Mouse (Mus musculus): ENCODE data around the gene Pithd1. TPM values are rescaled to one million over a fixed set of nuclear protein-coding genes. Genes with fewer than 3 reads are reported as not detected.

The Pithd1 gene
- 10 to 100 TPM; 87.4 to 89.4 TPM for total RNA-seq (2021)

DNA sequence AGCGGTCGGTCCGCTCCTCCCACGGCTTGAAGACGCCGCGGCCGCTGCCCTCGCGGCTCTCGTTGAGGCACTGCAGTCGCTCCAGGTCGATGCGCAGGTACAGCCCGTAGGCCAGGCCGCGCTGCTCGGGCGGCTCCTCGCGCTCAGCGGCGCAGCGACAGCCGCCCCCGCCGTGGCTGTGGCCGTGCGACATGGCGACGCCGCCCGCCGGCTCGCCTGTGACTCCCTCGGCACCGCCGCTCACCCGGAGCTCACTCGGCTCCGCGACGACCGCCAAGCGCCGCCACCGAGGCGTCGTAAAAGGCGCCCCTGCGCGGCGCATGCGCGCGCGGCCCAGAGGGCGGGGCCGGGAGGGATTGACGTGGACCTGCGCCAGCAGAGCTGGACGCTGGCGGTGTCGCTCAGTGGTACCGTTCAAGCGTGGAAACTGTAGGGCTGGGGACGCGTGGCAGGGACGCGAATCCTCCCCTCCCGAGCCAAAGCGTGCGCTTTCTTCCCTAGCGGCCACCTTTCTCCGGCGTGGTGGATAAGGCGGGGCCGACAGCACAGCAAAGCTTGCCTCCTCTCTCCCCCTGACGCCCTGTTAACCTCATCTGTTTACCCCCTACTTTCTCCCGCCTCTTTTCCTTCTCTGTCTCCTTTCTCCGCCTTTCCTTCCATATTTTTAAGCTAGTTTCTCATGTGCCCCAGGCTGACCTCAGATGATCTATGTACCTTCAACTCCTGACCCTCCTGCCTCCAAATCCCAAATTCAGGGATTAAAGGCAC lies at the start of gene Pithd1:
Gene Pithd1 (minus strand): TSS at position 322 of the 768 bp plus-strand sequence.
- DNase-seq = peak; percentile 92 to 93

DNA sequence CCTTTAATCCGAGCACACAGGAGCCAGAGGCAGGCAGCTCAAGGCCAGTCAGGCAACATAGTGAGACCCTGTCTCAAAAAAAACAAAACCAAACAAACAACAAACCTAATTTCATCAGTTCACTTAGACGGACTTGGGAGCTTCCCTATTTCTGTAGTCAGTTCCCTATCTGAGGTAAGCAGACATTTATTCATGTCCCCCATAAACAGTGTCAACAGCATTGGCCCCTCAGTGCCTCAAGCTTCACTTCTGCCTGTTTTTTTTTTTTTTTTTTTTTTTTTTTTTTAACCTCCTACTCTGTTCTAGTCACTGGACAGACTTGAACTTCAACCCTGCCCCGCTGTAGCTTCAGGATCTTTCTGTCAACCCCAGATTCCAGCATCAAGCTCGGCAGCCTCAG lies 48.0 kb upstream of the Pithd1 start:
- no peak for DNase-seq

DNA sequence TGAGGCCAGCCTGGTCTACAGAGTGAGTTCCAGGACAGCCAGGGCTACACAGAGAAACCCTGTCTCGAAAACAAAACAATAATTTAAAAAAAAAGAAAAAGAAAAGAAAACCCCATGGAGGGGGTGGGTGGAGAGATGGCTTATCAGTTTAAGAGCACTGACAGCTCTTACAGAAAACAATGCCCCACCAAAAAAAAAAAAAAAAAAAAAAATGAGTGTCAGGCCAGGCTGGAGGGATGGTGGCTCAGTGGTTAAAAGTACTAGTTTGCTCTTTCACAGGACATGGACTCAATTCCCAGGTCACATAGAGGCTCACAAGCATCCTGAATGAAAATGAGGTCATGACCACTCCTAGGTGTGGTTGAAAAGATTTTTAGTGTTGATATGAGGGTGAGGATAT lies 46.2 kb upstream of the Pithd1 start:
- no peak for DNase-seq

DNA sequence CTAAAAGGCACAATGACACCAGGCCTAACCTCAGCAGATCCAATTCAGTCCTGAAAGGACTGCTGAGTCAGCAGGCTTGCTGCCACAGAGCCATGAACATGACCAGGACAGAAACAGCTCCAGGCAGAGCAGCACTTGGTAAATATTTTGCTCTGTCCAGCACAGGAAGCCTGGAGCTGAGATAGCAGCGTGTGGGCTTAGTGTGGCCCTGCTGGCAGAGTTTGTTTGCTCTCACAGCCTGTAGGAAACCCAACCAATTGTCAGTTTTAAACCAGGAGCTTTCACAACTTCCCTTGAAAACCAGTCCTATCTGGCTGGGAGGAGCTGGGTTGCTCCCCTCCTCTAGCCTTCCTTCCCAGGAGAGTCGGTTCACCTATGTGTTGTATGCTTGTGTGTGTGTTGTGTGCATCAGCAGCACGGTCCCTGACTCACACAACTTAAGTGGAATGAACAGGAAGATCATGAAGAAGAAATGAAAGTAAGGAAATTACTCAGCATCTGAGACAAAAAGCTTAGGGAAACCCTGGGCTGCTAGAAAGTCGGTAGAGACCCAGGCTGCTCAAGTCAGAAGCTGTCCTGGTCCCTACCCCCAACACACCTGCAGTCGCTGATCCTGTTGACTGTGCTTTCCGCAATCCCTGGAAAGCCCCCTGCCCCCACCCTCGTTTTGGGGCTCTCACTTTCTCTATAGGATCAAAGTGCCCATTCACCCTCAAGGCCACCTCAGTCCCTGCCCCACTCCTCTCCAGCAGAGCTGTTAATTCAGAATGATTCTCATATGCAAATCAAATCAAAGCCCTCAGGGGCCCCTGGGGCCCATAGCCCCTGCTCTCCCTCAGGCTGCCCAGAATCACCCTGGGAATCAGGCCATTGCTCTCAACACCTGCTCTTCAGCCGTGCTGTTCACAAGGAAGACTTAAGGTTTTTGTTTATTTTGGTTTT lies 44.2 kb upstream of the Pithd1 start:
- DNase-seq = no peak

DNA sequence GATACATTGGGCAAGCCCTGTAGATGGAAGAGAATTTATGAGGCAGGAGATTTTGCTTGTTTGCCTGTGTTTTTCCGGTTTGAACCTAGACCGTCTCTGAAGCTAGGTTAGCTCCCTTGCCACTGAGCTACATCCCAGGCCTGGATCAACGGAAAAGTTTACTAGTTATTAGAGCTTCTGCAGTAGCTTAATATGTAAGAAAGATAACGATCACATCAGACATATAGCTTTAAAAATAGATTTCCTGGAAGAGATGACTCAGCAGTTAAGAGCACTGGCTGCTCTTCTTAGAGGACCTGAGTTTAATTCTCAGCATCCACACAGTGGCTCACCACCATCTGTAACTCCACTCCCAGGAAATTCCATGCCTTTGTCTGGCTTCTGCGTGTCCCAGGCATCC lies 41.6 kb upstream of the Pithd1 start:
- no peak for DNase-seq

DNA sequence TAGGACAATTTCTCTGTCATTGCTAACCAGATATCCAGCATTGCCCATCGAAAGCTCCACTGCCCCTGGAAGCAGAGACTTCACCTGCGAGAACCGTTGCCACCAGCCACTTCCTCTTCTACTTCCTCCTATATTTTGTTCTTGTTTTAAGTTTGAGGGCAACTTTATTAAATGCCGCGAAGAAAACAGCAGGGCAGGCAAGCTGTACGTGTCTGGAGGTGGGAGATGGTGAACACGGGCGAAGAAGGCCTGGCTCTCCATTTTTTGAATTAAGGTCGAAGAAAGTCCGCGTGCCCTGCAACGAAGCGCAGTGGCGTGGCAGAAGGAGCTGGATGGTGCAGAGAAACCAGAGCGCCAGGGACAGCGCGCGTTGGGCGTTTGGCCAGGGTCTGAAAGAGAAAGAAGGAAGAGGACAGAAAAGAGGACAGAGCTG lies 41.1 kb upstream of the Pithd1 start:
- no peak for DNase-seq

DNA sequence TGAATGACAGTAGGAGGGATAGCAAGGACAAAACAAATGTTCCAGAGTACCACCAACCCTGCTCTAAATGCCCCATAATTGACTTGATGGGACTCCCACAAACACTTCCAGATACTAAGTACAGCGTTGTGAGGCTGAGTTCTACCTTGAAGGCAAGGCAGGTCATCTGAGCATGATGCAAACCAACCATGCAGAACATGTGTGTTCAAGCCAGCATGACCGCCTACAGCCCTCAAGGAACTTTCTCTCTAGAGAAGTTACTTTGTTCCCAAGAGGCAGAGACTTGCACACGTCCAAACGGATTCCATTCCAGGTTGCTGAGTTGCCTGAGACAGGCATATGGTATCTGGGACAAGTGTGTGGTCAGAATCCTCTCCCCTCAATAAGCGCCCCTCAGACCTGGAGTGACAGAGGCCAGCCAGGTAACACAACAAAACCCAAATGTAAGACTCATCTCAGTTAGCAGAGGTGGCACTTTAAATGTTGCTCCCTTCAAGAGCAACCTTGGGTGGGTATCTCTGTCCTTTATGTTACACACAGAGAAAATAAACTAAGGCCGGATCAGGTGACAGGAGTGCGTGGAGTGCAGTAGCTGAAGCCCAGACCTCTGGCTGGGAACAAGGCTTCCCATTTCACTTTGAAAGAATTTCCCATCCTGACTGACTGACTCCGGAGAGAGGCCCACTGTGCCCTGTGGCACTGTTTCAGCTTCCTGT lies 40.5 kb upstream of the Pithd1 start:
- no peak for DNase-seq

DNA sequence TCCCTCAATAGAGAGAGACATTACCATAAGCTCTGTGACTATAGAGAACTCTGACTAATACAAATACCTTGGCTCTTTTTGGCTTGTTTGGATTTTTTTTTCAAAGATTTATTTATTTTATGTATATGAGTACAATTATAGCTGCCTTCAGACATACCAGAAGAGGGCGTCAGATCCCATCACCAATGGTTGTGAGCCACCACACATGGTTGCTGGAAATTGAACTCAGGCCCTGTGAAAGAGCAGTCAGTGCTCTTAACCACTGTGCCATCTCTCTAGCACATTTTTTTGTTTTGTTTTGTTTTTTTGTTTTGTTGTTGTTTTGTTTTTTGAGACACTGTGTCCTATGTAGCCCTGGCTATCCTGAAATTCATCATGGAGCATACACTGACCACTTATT lies 38.3 kb upstream of the Pithd1 start:
- no peak for DNase-seq

DNA sequence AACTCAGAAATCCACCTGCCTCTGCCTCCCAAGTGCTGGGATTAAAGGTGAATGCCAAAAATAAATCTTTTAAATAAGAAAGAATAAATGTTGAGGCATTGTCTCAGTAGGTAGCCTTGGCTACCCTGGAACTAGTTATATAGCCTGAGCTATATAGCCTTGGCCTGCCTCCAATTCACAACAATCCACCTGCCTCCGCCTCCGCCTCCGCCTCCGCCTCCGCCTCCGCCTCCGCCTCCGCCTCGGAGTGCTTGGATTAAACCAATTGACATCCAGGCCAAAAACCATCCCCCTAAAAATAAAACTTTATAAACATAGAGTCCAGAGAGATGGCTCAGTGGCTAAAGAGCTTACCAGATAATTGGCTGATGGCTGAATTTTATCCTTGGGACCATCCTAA lies 35.9 kb upstream of the Pithd1 start:
- DNase-seq = no peak

DNA sequence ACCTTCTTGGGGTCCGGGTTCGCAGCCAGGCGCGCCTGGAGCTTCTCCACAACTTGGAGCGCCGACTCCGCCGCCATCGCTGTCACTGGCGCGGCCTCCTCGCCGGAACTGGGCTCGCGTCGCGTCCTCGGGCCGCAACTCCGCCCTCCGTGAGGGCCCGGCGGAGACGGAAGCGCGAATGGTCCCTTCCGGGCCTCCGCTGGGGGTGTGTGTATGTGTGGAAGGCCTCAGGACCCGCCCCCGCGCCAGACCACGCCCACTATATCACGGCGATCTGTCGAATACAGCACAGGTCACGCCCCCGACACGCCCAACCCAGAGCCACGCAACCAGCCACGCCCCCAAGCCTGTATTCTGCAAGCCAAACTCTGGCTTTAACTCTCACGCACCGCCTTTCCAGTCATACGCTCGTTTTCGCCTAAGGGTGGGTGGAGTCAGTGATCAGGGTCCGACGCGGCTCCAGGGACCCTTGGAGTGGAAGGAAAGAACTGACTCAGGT lies 34.5 kb upstream of the Pithd1 start, which contains the start of gene Eloa:
Gene Eloa (minus strand): TSS at position 215 of the 499 bp plus-strand sequence.
- peak; percentile 98 to 99 for DNase-seq

DNA sequence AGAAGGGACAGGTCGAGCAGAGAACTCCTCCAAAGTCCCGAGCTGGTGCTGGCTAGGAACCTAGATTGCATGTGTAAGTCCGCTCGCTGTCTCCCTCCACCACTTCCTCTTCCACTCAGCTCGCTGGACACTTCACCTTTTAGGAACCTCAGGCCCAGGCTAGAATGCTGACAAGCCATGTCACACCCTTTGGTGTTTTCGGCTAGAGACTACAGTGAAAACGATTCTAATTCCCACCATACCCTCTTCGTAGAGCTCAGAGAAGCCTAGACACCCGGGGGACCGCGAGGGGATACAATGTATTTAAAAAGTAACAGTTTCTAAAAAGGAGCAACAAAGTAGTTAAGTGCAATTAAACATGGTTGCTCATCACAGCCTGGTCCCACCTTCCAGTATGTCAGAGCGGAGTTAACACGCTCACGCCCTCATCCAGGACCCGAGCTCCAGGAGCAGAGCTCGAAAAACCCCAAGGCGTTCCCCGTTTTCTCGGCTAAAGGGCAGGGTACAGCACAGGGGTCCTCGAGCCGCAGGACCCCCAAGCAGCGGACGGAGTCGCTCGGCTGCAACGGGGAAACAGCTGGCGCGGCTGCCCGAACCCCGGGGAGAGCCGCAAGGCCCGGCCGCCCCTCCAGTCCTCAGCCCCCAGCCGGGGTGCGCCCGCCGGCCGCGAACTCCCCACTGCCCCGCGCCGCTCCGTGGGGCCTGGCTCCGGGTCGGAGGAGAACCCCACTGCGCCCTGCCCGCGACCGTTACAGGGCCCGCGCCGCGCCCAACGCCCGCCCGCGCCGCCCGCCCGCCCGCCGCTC lies 33.9 kb upstream of the Pithd1 start:
- peak; percentile 8 to 12 for DNase-seq

DNA sequence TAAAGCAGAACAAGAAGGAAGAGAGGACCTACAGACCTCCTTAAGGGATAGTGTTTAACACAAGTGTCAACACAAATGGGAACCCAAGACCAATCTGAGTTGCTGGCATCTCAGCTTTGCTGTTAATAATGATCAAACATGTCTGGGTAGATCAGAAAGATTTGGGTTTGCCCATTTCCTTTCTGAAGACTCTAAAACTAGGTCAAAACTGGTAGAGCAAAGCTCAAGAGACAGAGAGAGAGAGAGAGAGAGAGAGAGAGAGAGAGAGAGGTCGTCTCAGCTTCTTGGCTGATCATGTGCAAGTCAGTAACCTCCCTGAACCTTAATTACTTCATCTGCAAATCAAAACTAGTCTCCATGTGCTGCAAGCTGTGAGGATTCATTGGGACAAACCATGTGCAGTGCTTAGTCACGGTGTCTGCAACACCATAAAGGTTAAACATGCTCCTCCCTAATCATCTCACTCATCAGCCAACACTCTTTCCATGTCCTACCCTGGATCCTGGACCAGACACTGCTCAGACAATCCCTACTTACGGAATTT lies 29.1 kb upstream of the Pithd1 start:
- DNase-seq = no peak

DNA sequence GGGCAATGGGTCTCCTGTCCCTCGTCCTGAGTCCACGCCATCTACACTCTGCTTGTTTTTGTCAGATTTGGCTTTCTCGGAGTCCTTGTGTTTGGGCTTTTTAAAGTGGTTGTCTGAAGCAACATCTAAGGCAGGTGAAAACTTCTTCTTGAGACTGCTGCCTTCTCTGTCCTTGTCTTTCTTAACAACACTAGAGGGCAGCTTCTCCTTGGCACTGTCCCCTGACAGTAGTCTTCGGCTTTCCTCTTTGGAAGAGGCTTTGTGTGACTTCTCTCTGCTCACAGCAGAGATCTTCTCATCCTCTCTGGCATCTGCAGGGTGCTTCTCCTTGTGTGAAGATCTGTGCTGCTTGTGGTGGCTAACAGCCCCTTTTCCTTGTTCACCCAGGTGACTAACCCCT lies 23.5 kb upstream of the Pithd1 start:
- no peak for DNase-seq

DNA sequence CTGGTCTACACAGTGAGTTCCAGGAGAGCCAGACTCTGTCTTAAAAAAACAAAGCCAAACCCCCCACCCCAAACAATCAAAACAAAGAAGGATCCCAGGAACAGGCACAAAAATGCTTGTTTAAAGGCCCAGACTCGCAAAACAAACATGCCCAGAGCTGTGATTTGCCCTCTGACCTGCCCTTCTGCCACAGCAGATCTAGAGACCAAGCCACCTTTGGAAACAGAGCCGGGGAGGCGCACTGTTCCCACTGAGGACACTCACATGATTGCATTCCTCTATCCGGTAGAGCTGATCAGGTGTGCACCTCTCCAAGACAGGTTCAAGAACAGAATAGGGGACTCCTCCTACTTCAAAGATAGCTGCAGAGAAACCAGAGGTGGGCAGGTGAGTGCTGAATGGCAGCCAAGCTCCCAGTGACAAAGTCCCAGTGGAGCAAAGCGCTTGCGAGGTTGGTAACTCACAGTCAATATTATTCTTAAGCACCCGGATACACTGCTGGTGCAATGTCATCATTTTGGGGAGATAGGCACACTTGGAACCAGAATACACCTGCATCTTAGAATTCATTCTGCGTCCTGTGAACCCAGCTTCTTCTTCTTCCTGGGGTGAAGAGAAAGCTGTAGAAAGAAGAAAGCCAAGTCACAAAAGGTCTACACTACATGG lies 21.9 kb upstream of the Pithd1 start:
- DNase-seq = no peak

DNA sequence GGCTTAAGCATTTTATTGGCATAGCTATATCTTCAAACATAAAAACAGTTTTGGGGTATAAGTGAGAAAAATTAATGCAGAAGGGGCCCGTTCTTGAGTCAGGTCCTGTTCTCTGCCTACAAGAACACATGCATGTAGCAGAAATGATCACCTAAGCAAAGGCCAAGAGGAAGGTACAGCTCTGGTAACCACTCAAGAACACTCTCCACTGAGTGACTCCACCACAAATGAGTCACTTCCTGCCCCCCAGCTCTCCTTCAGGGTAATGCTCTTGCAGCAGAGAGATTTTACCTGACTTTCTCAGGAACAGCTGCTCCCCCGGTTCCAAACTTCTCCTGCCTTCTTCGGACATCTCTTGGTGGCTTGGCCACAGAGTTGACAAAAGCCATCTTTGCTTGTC lies 19.8 kb upstream of the Pithd1 start:
- no peak for DNase-seq

DNA sequence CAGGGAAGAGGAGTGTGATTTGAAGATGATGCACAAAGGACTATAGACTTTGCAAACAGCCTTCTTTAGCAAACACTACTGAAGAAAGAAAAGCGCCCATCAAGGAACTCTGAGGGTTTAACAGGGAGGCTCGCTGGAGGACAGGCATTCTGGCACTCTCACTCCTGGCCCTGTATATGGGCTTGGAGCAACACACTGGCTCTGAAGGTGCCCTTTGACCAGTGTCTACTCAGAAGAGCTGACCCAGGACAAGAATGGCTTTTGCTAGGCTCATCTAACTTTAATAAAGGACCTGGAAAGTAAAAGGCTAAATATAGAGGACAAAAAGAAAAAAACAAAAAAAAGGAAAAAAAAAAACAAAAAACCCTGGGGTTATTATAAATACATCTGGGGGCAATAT lies 17.9 kb upstream of the Pithd1 start:
- no peak for DNase-seq

DNA sequence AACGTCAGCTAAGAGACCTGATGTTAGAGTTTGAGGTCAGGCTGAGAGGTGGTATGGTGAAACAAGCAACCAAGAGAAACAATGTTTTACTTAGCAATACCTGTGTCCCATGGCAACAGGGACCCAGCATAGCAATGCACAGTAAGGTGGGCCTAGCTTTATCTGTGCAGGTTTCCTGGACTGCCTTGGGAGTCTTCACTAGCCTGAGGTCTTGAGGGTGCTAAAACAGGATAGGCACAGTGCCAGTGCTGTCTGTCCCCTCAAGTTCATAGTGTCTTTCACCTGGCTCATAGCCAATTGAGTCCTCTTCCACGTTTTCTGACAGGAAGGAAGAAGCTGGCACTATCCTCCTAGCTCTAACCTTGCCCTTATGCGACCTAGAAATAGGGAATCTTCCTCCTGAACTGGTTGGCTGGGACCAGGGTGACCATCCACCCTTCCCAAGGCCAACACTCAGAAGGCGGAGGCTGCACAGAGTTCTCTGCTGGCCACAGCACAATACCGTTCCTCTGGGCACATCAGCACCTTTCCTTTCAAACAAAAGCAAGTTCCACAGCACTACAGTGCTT lies 17.1 kb upstream of the Pithd1 start:
- no peak for DNase-seq

DNA sequence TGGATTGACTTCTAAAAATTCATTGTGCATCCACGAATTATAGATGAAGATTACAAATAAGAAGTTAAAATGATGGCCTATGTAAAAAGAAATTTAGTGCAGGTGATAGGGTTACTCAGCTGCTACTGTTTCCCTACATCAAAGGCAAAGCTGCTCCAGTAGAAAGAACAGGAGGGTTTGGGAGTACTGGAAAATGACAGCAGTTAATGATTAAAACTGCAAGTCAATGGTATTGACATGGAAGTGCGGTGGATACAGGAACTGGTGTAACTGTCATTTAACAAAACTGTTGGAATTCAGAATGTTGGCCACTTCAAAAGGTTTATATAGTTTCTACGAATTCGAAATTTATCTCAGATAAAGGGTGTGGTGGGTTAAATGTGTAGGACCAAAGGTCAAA lies 8.1 kb upstream of the Pithd1 start:
- no peak for DNase-seq

DNA sequence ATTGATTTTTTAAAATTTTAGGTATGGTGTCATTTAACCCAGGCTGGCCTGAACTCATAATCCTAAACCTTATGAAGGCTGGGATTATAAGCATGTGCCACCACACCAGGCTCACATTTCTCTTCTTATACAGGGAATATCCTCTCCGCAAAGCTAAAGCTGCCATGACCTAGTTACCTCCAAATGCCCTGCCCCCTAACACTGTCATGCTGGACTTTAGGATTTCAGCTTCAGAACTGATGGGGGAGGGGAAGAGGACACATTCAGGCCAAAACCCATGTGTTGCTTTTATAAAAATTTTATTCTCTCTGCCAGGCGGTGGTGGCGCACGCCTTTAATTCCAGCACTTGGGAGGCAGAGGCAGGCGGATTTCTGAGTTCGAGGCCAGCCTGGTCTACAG lies 6.9 kb upstream of the Pithd1 start:
- no peak for DNase-seq

DNA sequence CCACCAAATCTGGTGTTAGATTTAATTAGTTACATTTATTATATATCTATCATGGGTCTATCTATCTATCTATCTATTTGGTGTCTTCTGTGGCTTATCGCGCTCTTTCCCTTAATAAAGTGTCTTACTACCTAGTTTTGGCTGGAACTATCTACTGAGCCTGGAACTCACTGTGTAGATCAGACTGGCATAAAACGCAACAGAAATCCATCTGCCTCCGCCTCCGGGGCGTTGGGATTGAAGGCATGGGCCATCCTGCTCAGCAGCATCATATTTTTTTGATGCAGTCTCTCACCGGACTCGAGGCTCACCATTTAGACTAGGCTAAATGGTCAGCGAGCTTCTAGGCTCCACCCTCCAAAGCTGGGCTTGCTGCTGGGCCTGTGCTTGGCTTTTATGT lies 650 bp upstream of the Pithd1 start:
- no peak for DNase-seq
